Mouse (Mus musculus) lung, postnatal 10 days (tissue): ENCODE measurements around the gene Methig1.

ENCODE experiments used
- DNase-seq: peaks from one replicate; pipeline ENCODE4 v3.0.0; 2021

Methig1 gene

GRCm38 (mm10) chr15:100428296-100428905 lies 75.5 kb downstream of the Methig1 start:
- peak; percentile 47 for DNase-seq

- no peak for DNase-seq
Observed at GRCm38 (mm10) chr15:100429959-100430565, 77.1 kb downstream of the Methig1 start.

DNA sequence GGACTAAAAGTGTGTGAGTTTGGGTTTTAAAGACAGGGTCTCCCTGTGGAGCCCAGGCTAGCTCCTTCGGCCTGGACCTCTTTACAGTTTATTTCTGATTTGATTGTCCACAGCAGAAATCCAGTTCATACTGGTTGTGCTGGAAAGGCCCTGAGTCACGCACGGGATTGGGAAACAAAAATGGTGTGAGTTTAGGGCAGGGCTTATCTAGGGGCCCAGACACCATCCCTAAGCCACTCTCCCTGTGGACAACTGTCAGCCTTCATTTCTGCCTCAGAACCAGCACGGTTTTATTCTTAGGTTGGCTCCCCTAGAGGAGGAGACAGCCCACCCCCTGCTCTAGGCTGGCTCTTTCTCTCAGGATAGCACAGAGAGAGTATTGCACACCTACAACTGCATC lies 80.3 kb downstream of the Methig1 start:
- DNase-seq: no peak
